Mouse (Mus musculus): ENCODE results near the gene Ddx27. TPM values are rescaled to one million over a fixed set of nuclear protein-coding genes. Genes with fewer than 3 reads are reported as not detected.

Ddx27 gene
- polyA plus RNA-seq, 1 experiment from 2014 or later, result 15.8 TPM

DNA sequence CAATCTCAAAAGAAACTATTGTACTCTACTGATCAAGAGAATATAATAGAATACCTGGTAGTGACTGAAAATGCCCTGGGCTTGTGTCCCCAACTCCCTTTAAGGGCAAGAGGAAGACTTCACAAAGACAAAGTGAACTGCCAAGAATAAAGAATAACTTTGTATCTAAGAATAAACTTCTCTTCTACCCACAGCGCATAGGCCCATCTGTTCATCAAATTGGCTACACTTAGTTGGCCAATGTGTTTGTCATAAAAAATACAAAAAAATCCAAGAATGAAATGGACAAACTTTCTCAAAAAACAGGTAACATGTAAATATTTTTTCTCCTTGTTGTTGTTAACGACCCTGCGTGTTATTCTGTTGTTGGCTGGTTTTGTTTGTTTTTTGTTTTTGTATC is 4.4 kb upstream of the Ddx27 start:
- no peaks in the 10 kb centered on the region for H3K9me3 ChIP-seq (ENCODE audit: control insufficient read depth)
- H3K4me1 ChIP-seq (replicated peaks; ENCODE audit: control insufficient read depth, insufficient read depth, low read length), result no peaks in the 10 kb centered on the region
- no peak for TF ChIP-seq CTCF (IDR thresholded peaks at IDR 0.05; ENCODE audit: low read depth)
- no peak overlapping the region for H3K9ac ChIP-seq (ENCODE audit: low read depth, low read length)
- H3K36me3 ChIP-seq (ENCODE audit: control insufficient read depth, insufficient read depth), result no peaks in the 10 kb centered on the region
- no peak overlapping the region for H3K27ac ChIP-seq (ENCODE audit: low read depth, low read length)
- no peak overlapping the region for H3K4me3 ChIP-seq (ENCODE audit: low read depth, low read length)
- H3K4me2 ChIP-seq (replicated peaks; ENCODE audit: low read depth), result no peak overlapping the region
- no peak for ATAC-seq
- no peaks in the 10 kb centered on the region for H3K27me3 ChIP-seq (replicated peaks; ENCODE audit: control insufficient read depth, insufficient read depth, low read length)
- WGBS, result 84% methylated on average over 3 of the region's 3 CpGs

GRCm38 (mm10) chr2:167015382-167015718 is 357 bp downstream of the Ddx27 start:
- H3K4me3 ChIP-seq (ENCODE audit: low read depth, low read length), result peak overlapping the region; percentile 97
- TF ChIP-seq CTCF (IDR thresholded peaks at IDR 0.05; ENCODE audit: low read depth), result no peak
- H3K36me3 ChIP-seq (ENCODE audit: control insufficient read depth, insufficient read depth), result peaks cover 20% of the 10 kb centered on the region
- WGBS, result under 1% methylated on average over 12 of the region's 21 CpGs
- peak overlapping the region; percentile 82 for H3K9ac ChIP-seq (ENCODE audit: low read depth, low read length)
- no peaks in the 10 kb centered on the region for H3K27me3 ChIP-seq (replicated peaks; ENCODE audit: control insufficient read depth, insufficient read depth, low read length)
- H3K4me2 ChIP-seq (replicated peaks; ENCODE audit: low read depth), result peak overlapping the region; percentile 82
- no peak overlapping the region; the same call in 1 of the 2 replicates for H3K27ac ChIP-seq (ENCODE audit: low read depth, low read length)
- ATAC-seq, result peak; percentile 62
- peaks cover 9% of the 10 kb centered on the region; the same call in 1 of the 2 replicates for H3K4me1 ChIP-seq (replicated peaks; ENCODE audit: control insufficient read depth, insufficient read depth, low read length)
- no peaks in the 10 kb centered on the region for H3K9me3 ChIP-seq (ENCODE audit: control insufficient read depth)

- no peak for ATAC-seq
- WGBS, result 92% methylated on average over 10 of the region's 10 CpGs
- Histone ChIP-seq H3K27ac (ENCODE audit: low read depth, low read length) (no peak overlapping the region), H3K4me3 (ENCODE audit: low read depth, low read length) (no peak overlapping the region), H3K36me3 (ENCODE audit: control insufficient read depth, insufficient read depth) (peaks cover 53% of the 10 kb centered on the region), H3K4me2 (replicated peaks; ENCODE audit: low read depth) (no peak overlapping the region), H3K9ac (ENCODE audit: low read depth, low read length) (no peak overlapping the region), H3K27me3 (replicated peaks; ENCODE audit: control insufficient read depth, insufficient read depth, low read length) (no peaks in the 10 kb centered on the region), H3K9me3 (ENCODE audit: control insufficient read depth) (no peaks in the 10 kb centered on the region), H3K4me1 (replicated peaks; ENCODE audit: control insufficient read depth, insufficient read depth, low read length) (peaks cover 9% of the 10 kb centered on the region; the same call in 1 of the 2 replicates)
- no peak for TF ChIP-seq CTCF (IDR thresholded peaks at IDR 0.05; ENCODE audit: low read depth)
Observed at GRCm38 (mm10) chr2:167019396-167019795, 4.4 kb downstream of the Ddx27 start.

DNA sequence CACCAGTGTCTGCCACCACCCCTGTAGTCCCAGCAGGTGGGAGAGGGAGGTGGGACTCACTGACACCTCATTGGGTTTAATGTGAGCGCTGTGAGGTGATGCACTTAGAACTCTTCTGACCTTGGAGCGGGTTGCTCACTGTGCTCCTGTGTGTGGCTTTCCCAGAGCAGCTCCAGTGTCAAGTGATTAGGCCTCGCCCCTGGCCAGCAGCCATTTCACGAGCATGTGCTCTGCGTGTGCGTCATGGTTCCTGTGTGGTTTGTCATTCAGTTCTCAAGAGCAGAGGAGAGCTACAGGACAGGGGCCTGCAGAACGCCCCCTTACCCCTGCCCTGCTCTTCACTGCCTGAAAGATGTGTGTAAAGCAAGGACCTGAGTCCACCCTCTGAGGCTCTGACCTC is 13.6 kb downstream of the Ddx27 start:
- no peak for TF ChIP-seq CTCF (IDR thresholded peaks at IDR 0.05; ENCODE audit: low read depth)
- Histone ChIP-seq H3K27ac (ENCODE audit: low read depth, low read length) (no peak overlapping the region), H3K4me3 (ENCODE audit: low read depth, low read length) (no peak overlapping the region), H3K4me1 (replicated peaks; ENCODE audit: control insufficient read depth, insufficient read depth, low read length) (no peaks in the 10 kb centered on the region), H3K27me3 (replicated peaks; ENCODE audit: control insufficient read depth, insufficient read depth, low read length) (no peaks in the 10 kb centered on the region), H3K9ac (ENCODE audit: low read depth, low read length) (no peak overlapping the region), H3K36me3 (ENCODE audit: control insufficient read depth, insufficient read depth) (peaks cover 78% of the 10 kb centered on the region), H3K4me2 (replicated peaks; ENCODE audit: low read depth) (no peak overlapping the region), H3K9me3 (ENCODE audit: control insufficient read depth) (no peaks in the 10 kb centered on the region)
- 92% methylated on average over 7 of the region's 7 CpGs for WGBS
- ATAC-seq, result no peak

- Histone ChIP-seq H3K27me3 (replicated peaks; ENCODE audit: control insufficient read depth, insufficient read depth, low read length) (no peaks in the 10 kb centered on the region), H3K4me3 (ENCODE audit: low read depth, low read length) (no peak overlapping the region), H3K27ac (ENCODE audit: low read depth, low read length) (no peak overlapping the region), H3K9ac (ENCODE audit: low read depth, low read length) (no peak overlapping the region), H3K4me2 (replicated peaks; ENCODE audit: low read depth) (no peak overlapping the region), H3K4me1 (replicated peaks; ENCODE audit: control insufficient read depth, insufficient read depth, low read length) (no peaks in the 10 kb centered on the region), H3K36me3 (ENCODE audit: control insufficient read depth, insufficient read depth) (peaks cover 83% of the 10 kb centered on the region), H3K9me3 (ENCODE audit: control insufficient read depth) (no peaks in the 10 kb centered on the region)
- ATAC-seq, result no peak
- WGBS, result 95% methylated on average over 4 of the region's 4 CpGs
- TF ChIP-seq CTCF (IDR thresholded peaks at IDR 0.05; ENCODE audit: low read depth), result peak; percentile 35; the same call in 1 of the 2 replicates
Observed at GRCm38 (mm10) chr2:167030507-167030906, 15.5 kb downstream of the Ddx27 start.

- Histone ChIP-seq H3K27ac (ENCODE audit: low read depth, low read length) (no peak overlapping the region), H3K36me3 (ENCODE audit: control insufficient read depth, insufficient read depth) (peaks cover 96% of the 10 kb centered on the region), H3K4me3 (ENCODE audit: low read depth, low read length) (no peak overlapping the region), H3K27me3 (replicated peaks; ENCODE audit: control insufficient read depth, insufficient read depth, low read length) (no peaks in the 10 kb centered on the region), H3K9me3 (ENCODE audit: control insufficient read depth) (no peaks in the 10 kb centered on the region), H3K4me1 (replicated peaks; ENCODE audit: control insufficient read depth, insufficient read depth, low read length) (no peaks in the 10 kb centered on the region), H3K9ac (ENCODE audit: low read depth, low read length) (no peak overlapping the region), H3K4me2 (replicated peaks; ENCODE audit: low read depth) (no peak overlapping the region)
- TF ChIP-seq CTCF (IDR thresholded peaks at IDR 0.05; ENCODE audit: low read depth), result no peak
- no peak for ATAC-seq
- WGBS, result 96% methylated on average over 12 of the region's 12 CpGs
Observed at GRCm38 (mm10) chr2:167037710-167038109, 22.7 kb downstream of the Ddx27 start.

DNA sequence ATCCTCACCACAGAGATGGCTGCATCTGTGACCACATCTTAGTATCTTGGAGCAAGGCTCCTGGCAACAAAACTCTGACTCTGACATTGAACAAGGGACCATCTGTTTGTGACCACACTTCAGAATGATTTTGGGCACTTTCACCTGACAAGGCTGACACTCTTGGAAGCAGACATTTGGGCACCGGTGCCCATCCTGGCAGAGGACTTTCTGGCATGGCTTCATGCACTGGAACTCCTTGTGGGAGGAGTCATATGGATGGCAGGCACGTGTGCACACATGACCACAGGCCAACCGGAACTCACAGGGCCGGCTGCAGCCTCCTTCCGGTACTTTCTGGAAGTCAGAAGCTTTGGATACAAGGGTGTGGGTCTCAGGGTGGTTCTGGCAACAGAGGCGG is 23.3 kb downstream of the Ddx27 start:
- H3K9ac ChIP-seq (ENCODE audit: low read depth, low read length), result no peak overlapping the region
- H3K9me3 ChIP-seq (ENCODE audit: control insufficient read depth), result no peaks in the 10 kb centered on the region
- H3K4me1 ChIP-seq (replicated peaks; ENCODE audit: control insufficient read depth, insufficient read depth, low read length), result no peaks in the 10 kb centered on the region
- H3K27ac ChIP-seq (ENCODE audit: low read depth, low read length), result no peak overlapping the region
- no peak for TF ChIP-seq CTCF (IDR thresholded peaks at IDR 0.05; ENCODE audit: low read depth)
- no peaks in the 10 kb centered on the region for H3K27me3 ChIP-seq (replicated peaks; ENCODE audit: control insufficient read depth, insufficient read depth, low read length)
- no peak for ATAC-seq
- 85% methylated on average over 6 of the region's 6 CpGs for WGBS
- H3K36me3 ChIP-seq (ENCODE audit: control insufficient read depth, insufficient read depth), result peaks cover 100% of the 10 kb centered on the region
- H3K4me3 ChIP-seq (ENCODE audit: low read depth, low read length), result no peak overlapping the region
- no peak overlapping the region for H3K4me2 ChIP-seq (replicated peaks; ENCODE audit: low read depth)

Data from intestine, postnatal 0 days (tissue).